Mouse (Mus musculus): ENCODE measurements around the gene Prkag2.

The Prkag2 gene

DNA sequence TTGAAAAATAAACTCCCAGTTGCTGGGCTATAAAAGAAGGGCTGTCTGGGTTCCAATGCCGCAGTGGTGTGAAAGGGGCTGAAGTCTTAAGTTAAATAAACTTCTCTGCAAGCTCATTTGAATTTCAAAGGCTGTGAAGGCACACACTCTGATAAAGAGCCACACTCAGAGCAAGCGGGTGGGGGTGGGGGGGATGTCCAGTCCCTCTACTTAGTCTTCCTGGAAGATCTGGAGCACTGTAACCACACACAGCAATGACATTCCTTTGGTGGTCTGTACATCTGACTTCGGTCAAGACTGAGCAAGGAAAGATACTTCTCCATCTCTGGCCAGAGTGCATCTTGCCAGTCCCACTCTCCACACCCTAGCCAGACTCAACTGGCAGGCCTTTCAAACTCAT is 91.5 kb downstream of the Prkag2 start:
- in situ Hi-C loops (cut with MboI; ENCODE audit: unreplicated experiment in 2 of 2) = loop anchor here (5.0 to 25.0 kb wide), 4 partner anchors 107 to 403 kb away; no protein-coding TSS in a partner anchor

GRCm38 (mm10) chr5:25006848-25007247 is 93.6 kb downstream of the Prkag2 start:
- in situ Hi-C loops (cut with MboI; ENCODE audit: unreplicated experiment in 2 of 2) = loop anchor here (5.0 to 25.0 kb wide), 4 partner anchors 105 to 405 kb away; no protein-coding TSS in a partner anchor

GRCm38 (mm10) chr5:25005532-25006129 is 94.8 kb downstream of the Prkag2 start:
- in situ Hi-C loops (cut with MboI; ENCODE audit: unreplicated experiment in 2 of 2) = loop anchor here (5.0 to 25.0 kb wide), 4 partner anchors 103 to 407 kb away; no protein-coding TSS in a partner anchor

- in situ Hi-C loops (cut with MboI; ENCODE audit: unreplicated experiment in 2 of 2) = loop anchor here in 1 of 2 experiments (10.0 to 25.0 kb wide), 2 partner anchors 217 to 411 kb away; no protein-coding TSS in a partner anchor
Observed at GRCm38 (mm10) chr5:25001391-25001794, 99.0 kb downstream of the Prkag2 start.

DNA sequence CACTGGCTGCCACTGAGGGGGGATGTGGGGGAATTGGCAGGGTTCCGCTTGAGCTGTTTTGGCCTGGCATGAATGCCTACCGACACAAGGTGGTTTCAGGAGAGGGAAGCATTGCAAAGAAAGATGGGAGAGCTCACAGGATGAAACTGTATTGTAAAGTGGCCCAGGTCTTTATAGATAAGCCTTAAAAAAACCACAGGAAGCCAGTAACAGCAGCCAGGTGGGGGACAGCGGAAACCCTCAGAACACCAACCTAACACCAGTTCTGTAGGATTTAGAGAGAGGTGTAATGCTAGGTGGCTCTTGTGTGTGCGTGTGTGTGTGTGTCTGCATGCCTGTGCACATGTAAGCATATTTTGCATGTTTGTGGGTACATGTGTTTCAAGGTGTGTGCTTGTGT is 101.1 kb downstream of the Prkag2 start:
- in situ Hi-C loops (cut with MboI; ENCODE audit: unreplicated experiment in 2 of 2) = no loop called here

GRCm38 (mm10) chr5:24995576-24996100 is 104.8 kb downstream of the Prkag2 start:
- in situ Hi-C loops (cut with MboI; ENCODE audit: unreplicated experiment in 2 of 2) = no loop called here

GRCm38 (mm10) chr5:24993190-24993589 is 107.3 kb downstream of the Prkag2 start:
- in situ Hi-C loops (cut with MboI; ENCODE audit: unreplicated experiment in 2 of 2) = loop anchor here in 1 of 2 experiments (5.0 kb wide), 1 partner anchor 91 kb away; no protein-coding TSS in a partner anchor

- in situ Hi-C loops (cut with MboI; ENCODE audit: unreplicated experiment in 2 of 2) = loop anchor here in 1 of 2 experiments (5.0 kb wide), 1 partner anchor 89 kb away; no protein-coding TSS in a partner anchor
Observed at GRCm38 (mm10) chr5:24991575-24991974, 108.9 kb downstream of the Prkag2 start.

GRCm38 (mm10) chr5:24990460-24990859 is 110.0 kb downstream of the Prkag2 start:
- in situ Hi-C loops (cut with MboI; ENCODE audit: unreplicated experiment in 2 of 2) = loop anchor here in 1 of 2 experiments (5.0 kb wide), 1 partner anchor 88 kb away; no protein-coding TSS in a partner anchor

GRCm38 (mm10) chr5:24989683-24990082 is 110.8 kb downstream of the Prkag2 start:
- in situ Hi-C loops (cut with MboI; ENCODE audit: unreplicated experiment in 2 of 2) = loop anchor here in 1 of 2 experiments (5.0 kb wide), 1 partner anchor 87 kb away; no protein-coding TSS in a partner anchor

DNA sequence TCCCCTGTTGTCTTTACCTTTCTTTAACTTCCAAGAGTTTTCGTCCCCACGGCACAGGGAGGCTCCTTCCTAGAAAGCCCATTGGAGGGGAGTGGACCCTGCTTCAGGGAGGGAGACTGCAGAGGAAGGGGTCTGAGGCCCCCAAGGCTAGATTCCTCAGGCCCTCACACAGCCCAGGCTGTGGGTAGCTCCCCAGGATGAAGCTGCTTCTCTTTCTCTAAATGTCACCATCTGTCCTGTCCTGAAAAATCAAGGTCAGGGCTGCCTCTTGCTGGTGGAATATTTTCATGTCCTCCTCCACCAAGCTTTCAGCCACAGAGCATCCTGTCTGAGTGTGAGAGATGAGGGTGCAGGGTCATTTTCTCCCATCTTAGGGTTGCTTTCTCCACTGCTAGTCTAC is 113.5 kb downstream of the Prkag2 start:
- in situ Hi-C loops (cut with MboI; ENCODE audit: unreplicated experiment in 2 of 2) = no loop called here

DNA sequence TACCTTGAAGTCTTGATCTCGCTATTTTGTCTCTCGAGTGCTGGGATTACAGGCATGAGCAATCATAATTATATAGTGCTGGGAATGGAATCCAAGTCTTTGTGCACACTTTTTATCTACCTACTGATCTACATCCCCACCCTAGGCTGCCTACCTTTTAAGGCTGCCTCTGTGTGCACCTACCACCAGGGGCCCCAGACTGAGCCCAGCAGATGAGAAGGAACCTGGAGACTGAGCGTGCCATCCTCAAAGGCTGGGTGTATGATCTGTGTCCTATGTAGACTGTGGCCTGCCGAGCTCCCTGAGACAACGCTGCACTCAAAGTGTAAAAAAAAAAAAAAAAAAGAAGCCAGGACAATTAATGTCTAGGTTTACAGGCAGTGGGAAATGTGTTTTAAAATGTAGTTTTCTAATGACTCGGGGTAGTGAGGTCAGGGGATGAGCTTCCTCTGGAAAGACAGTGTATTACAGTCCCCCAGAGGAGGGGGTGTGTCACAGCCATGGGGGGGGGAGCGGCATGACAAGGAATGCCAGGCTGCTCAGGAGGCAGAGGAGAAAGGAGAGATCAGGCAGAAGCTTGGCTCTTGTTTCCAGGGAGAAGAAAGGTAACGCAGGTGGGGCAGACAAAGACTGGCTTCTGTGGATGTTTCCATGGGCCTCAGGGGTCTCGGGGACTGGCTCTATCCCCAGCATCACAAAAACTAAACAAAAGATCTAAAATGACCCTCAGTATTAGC is 114.1 kb downstream of the Prkag2 start:
- in situ Hi-C loops (cut with MboI; ENCODE audit: unreplicated experiment in 2 of 2) = no loop called here

GRCm38 (mm10) chr5:24985434-24986176 is 114.8 kb downstream of the Prkag2 start:
- in situ Hi-C loops (cut with MboI; ENCODE audit: unreplicated experiment in 2 of 2) = no loop called here

- in situ Hi-C loops (cut with MboI; ENCODE audit: unreplicated experiment in 2 of 2) = no loop called here
Observed at GRCm38 (mm10) chr5:24984157-24984556, 116.3 kb downstream of the Prkag2 start.

DNA sequence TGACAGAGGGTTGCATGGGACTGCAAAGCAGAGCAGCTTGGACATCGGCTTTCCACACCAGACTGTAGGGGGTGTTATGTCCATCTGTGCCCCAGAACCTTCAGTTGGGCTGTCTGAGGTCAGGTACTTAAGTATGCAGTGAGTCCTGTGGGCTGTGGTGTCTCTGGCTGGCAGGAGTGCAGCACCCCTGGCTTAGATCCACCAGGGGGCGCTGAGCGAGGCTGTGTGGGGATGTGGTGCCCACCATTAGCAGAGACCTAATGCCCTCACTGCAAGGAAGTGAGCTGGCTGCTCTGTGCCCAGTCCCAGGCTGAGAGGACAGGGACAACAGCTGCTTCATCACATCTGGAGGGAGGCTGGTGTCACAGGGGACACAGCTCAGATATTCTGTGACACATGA is 116.9 kb downstream of the Prkag2 start:
- in situ Hi-C loops (cut with MboI; ENCODE audit: unreplicated experiment in 2 of 2) = no loop called here

DNA sequence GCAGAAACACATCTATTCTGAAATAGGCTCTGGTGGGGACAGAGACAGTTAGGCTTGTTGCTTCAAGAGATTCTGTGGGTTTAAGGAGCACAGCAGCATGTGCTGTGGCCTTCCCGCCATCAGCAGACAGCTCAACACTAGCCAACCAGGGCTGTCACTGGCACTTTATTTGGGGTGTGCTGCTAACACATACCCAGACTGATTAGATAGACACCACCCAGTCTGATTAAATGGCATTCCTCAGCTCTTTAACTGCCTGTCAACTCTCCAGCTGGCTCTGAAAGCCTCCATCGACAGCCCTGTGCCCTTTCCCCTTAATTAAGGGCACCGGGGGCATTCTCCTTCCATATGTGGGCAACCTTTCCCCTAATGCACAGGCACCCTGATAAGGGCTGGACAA is 118.2 kb downstream of the Prkag2 start:
- in situ Hi-C loops (cut with MboI; ENCODE audit: unreplicated experiment in 2 of 2) = no loop called here

GRCm38 (mm10) chr5:24981765-24982164 is 118.7 kb downstream of the Prkag2 start:
- in situ Hi-C loops (cut with MboI; ENCODE audit: unreplicated experiment in 2 of 2) = no loop called here

DNA sequence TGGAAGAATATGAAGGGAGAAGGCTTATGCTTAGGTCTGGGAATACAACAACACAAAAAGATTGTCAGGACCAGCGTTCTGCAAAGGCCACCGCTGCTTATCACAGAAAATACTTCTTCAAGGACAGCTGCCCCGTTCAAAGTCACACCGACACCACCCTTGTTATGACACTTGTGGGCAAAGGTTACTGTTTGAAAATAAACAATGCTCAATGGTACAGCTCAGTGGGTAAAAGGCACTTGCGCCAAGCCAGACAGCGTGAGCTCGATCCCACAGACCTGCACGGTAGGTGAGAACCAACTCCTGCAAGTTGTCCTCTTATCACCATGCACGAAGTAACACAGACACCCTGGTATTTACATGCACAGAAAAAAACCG is 120.5 kb downstream of the Prkag2 start:
- in situ Hi-C loops (cut with MboI; ENCODE audit: unreplicated experiment in 2 of 2) = no loop called here

GRCm38 (mm10) chr5:24979312-24979967 is 121.0 kb downstream of the Prkag2 start:
- in situ Hi-C loops (cut with MboI; ENCODE audit: unreplicated experiment in 2 of 2) = no loop called here

GRCm38 (mm10) chr5:24976907-24977306 is 123.5 kb downstream of the Prkag2 start:
- in situ Hi-C loops (cut with MboI; ENCODE audit: unreplicated experiment in 2 of 2) = no loop called here
